Mouse (Mus musculus): Measurements from ENCODE around the gene Runx1. TPM values are rescaled to one million over a fixed set of nuclear protein-coding genes. Genes with fewer than 3 reads are reported as not detected.

The Runx1 gene
- polyA plus RNA-seq, 1 experiment from 2014 or later: 18.9 TPM

- no peaks in the 10 kb centered on the region for H3K9me3 ChIP-seq (replicated peaks)
- H3K4me1 ChIP-seq: 0 out of 2 replicates have a peak, but pooled peaks cover 4% of the 10 kb centered on the region
- ATAC-seq (ENCODE audit: insufficient number of reproducible peaks, low FRiP score, low TSS enrichment, low read depth): no peak
- no peak overlapping the region for H3K27ac ChIP-seq (replicated peaks)
- H3K27me3 ChIP-seq: no peaks in the 10 kb centered on the region
- no peak overlapping the region for H3K4me2 ChIP-seq (replicated peaks)
- WGBS: 86% methylated on average over 6 of the region's 6 CpGs
- no peak overlapping the region for H3K4me3 ChIP-seq (replicated peaks)
- no peak overlapping the region for H3K9ac ChIP-seq
- H3K36me3 ChIP-seq: no peaks in the 10 kb centered on the region
Measured at GRCm38 (mm10) chr16:92852276-92852675, 26.3 kb upstream of the Runx1 start.

GRCm38 (mm10) chr16:92850416-92850815, 24.5 kb upstream of the Runx1 start:
- no peak overlapping the region for H3K27ac ChIP-seq (replicated peaks)
- WGBS: 65% methylated on average over 3 of the region's 3 CpGs
- ATAC-seq (ENCODE audit: insufficient number of reproducible peaks, low FRiP score, low TSS enrichment, low read depth): no peak
- no peaks in the 10 kb centered on the region for H3K9me3 ChIP-seq (replicated peaks)
- no peaks in the 10 kb centered on the region for H3K36me3 ChIP-seq
- H3K27me3 ChIP-seq: no peaks in the 10 kb centered on the region
- H3K4me3 ChIP-seq (replicated peaks): no peak overlapping the region
- peaks cover 18% of the 10 kb centered on the region for H3K4me1 ChIP-seq
- no peak overlapping the region for H3K4me2 ChIP-seq (replicated peaks)
- no peak overlapping the region for H3K9ac ChIP-seq

- no peaks in the 10 kb centered on the region for H3K27me3 ChIP-seq
- H3K9ac ChIP-seq: no peak overlapping the region
- no peak overlapping the region for H3K4me3 ChIP-seq (replicated peaks)
- H3K4me2 ChIP-seq (replicated peaks): no peak overlapping the region
- peaks cover 18% of the 10 kb centered on the region for H3K4me1 ChIP-seq
- H3K27ac ChIP-seq (replicated peaks): no peak overlapping the region
- no peaks in the 10 kb centered on the region for H3K36me3 ChIP-seq
- ATAC-seq (ENCODE audit: insufficient number of reproducible peaks, low FRiP score, low TSS enrichment, low read depth): no peak
- no peaks in the 10 kb centered on the region for H3K9me3 ChIP-seq (replicated peaks)
- WGBS: 66% methylated on average over 3 of the region's 3 CpGs
Measured at GRCm38 (mm10) chr16:92847762-92848300, 21.9 kb upstream of the Runx1 start.

GRCm38 (mm10) chr16:92845244-92846225, 19.6 kb upstream of the Runx1 start:
- Histone ChIP-seq H3K27me3 (no peaks in the 10 kb centered on the region), H3K36me3 (no peaks in the 10 kb centered on the region), H3K9ac (no peak overlapping the region), H3K27ac (replicated peaks) (peak overlapping the region; percentile 70), H3K9me3 (replicated peaks) (no peaks in the 10 kb centered on the region), H3K4me2 (replicated peaks) (peak overlapping the region; percentile 39), H3K4me3 (replicated peaks) (0 out of 2 replicates have a peak overlapping the region, but pooled peaks have one; percentile 7), H3K4me1 (peaks cover 18% of the 10 kb centered on the region)
- 21% methylated on average over 26 of the region's 26 CpGs for WGBS
- peak; percentile 89 for ATAC-seq (ENCODE audit: insufficient number of reproducible peaks, low FRiP score, low TSS enrichment, low read depth)

- H3K4me1 ChIP-seq: no peaks in the 10 kb centered on the region
- no peaks in the 10 kb centered on the region for H3K9me3 ChIP-seq (replicated peaks)
- no peak overlapping the region for H3K9ac ChIP-seq
- H3K27me3 ChIP-seq: no peaks in the 10 kb centered on the region
- H3K4me3 ChIP-seq (replicated peaks): no peak overlapping the region
- no peak for ATAC-seq (ENCODE audit: insufficient number of reproducible peaks, low FRiP score, low TSS enrichment, low read depth)
- H3K36me3 ChIP-seq: no peaks in the 10 kb centered on the region
- H3K27ac ChIP-seq (replicated peaks): no peak overlapping the region
- no peak overlapping the region for H3K4me2 ChIP-seq (replicated peaks)
Measured at GRCm38 (mm10) chr16:92838709-92839108, 12.8 kb upstream of the Runx1 start.

GRCm38 (mm10) chr16:92831341-92831740, 5.4 kb upstream of the Runx1 start:
- no peaks in the 10 kb centered on the region for H3K27me3 ChIP-seq
- H3K9me3 ChIP-seq (replicated peaks): no peaks in the 10 kb centered on the region
- ATAC-seq (ENCODE audit: insufficient number of reproducible peaks, low FRiP score, low TSS enrichment, low read depth): no peak
- H3K4me2 ChIP-seq (replicated peaks): no peak overlapping the region
- no peak overlapping the region for H3K27ac ChIP-seq (replicated peaks)
- no peaks in the 10 kb centered on the region for H3K36me3 ChIP-seq
- no peak overlapping the region for H3K4me3 ChIP-seq (replicated peaks)
- H3K9ac ChIP-seq: no peak overlapping the region
- WGBS: 86% methylated on average over 2 of the region's 2 CpGs
- H3K4me1 ChIP-seq: peaks cover 18% of the 10 kb centered on the region

- no peak overlapping the region for H3K9ac ChIP-seq
- no peak for ATAC-seq (ENCODE audit: insufficient number of reproducible peaks, low FRiP score, low TSS enrichment, low read depth)
- 41% methylated on average over 14 of the region's 14 CpGs for WGBS
- no peak overlapping the region for H3K27ac ChIP-seq (replicated peaks)
- H3K4me2 ChIP-seq (replicated peaks): no peak overlapping the region
- H3K27me3 ChIP-seq: no peaks in the 10 kb centered on the region
- H3K36me3 ChIP-seq: no peaks in the 10 kb centered on the region
- H3K4me3 ChIP-seq (replicated peaks): no peak overlapping the region
- no peaks in the 10 kb centered on the region for H3K9me3 ChIP-seq (replicated peaks)
- peaks cover 18% of the 10 kb centered on the region for H3K4me1 ChIP-seq
Measured at GRCm38 (mm10) chr16:92830479-92830878, 4.5 kb upstream of the Runx1 start.

- H3K27ac ChIP-seq (replicated peaks): no peak overlapping the region
- H3K9ac ChIP-seq: no peak overlapping the region
- H3K4me1 ChIP-seq: peaks cover 21% of the 10 kb centered on the region
- no peak overlapping the region for H3K4me2 ChIP-seq (replicated peaks)
- H3K36me3 ChIP-seq: no peaks in the 10 kb centered on the region
- no peaks in the 10 kb centered on the region for H3K27me3 ChIP-seq
- no peaks in the 10 kb centered on the region for H3K9me3 ChIP-seq (replicated peaks)
- WGBS: 50% methylated on average over 8 of the region's 8 CpGs
- ATAC-seq (ENCODE audit: insufficient number of reproducible peaks, low FRiP score, low TSS enrichment, low read depth): no peak
- no peak overlapping the region for H3K4me3 ChIP-seq (replicated peaks)
Measured at GRCm38 (mm10) chr16:92828308-92828862, 2.4 kb upstream of the Runx1 start.

GRCm38 (mm10) chr16:92827663-92828307, 1.8 kb upstream of the Runx1 start:
- H3K4me2 ChIP-seq (replicated peaks): no peak overlapping the region
- no peak overlapping the region for H3K4me3 ChIP-seq (replicated peaks)
- no peaks in the 10 kb centered on the region for H3K36me3 ChIP-seq
- no peaks in the 10 kb centered on the region for H3K9me3 ChIP-seq (replicated peaks)
- H3K27ac ChIP-seq (replicated peaks): no peak overlapping the region
- no peaks in the 10 kb centered on the region for H3K27me3 ChIP-seq
- no peak overlapping the region for H3K9ac ChIP-seq
- 64% methylated on average over 7 of the region's 7 CpGs for whole genome bisulfite sequencing
- no peak for ATAC-seq (ENCODE audit: insufficient number of reproducible peaks, low FRiP score, low TSS enrichment, low read depth)
- H3K4me1 ChIP-seq: peaks cover 24% of the 10 kb centered on the region

GRCm38 (mm10) chr16:92826683-92827082, 734 bp upstream of the Runx1 start:
- Histone ChIP-seq H3K4me2 (replicated peaks) (no peak overlapping the region), H3K36me3 (no peaks in the 10 kb centered on the region), H3K9me3 (replicated peaks) (no peaks in the 10 kb centered on the region), H3K27me3 (no peaks in the 10 kb centered on the region), H3K27ac (replicated peaks) (no peak overlapping the region), H3K4me3 (replicated peaks) (no peak overlapping the region), H3K9ac (no peak overlapping the region), H3K4me1 (peaks cover 31% of the 10 kb centered on the region)
- no peak for ATAC-seq (ENCODE audit: insufficient number of reproducible peaks, low FRiP score, low TSS enrichment, low read depth)
- WGBS: 86% methylated on average over 6 of the region's 6 CpGs

- H3K9me3 ChIP-seq (replicated peaks): no peaks in the 10 kb centered on the region
- H3K4me2 ChIP-seq (replicated peaks): no peak overlapping the region
- no peak for ATAC-seq (ENCODE audit: insufficient number of reproducible peaks, low FRiP score, low TSS enrichment, low read depth)
- no peak overlapping the region for H3K4me3 ChIP-seq (replicated peaks)
- whole genome bisulfite sequencing: 79% methylated on average over 18 of the region's 18 CpGs
- peaks cover 26% of the 10 kb centered on the region for H3K4me1 ChIP-seq
- H3K9ac ChIP-seq: no peak overlapping the region
- H3K27ac ChIP-seq (replicated peaks): no peak overlapping the region
- H3K27me3 ChIP-seq: no peaks in the 10 kb centered on the region
- H3K36me3 ChIP-seq: no peaks in the 10 kb centered on the region
Measured at GRCm38 (mm10) chr16:92825204-92825843, 625 bp downstream of the Runx1 start.
